Mouse (Mus musculus) heart, postnatal 25 days (tissue): Measurements from ENCODE around the gene Cend1. TPM values are rescaled to one million over a fixed set of nuclear protein-coding genes. Genes with fewer than 3 reads are reported as not detected.
A peak's percentile ranks its signal among the peaks of the same experiment; 100 is the strongest.
"Not testable (repeated sequence)": the region's sequence is repeated elsewhere in the genome, so short reads cannot be mapped to it uniquely, and the experiment has no call there.

Experiments
- DNase-seq: peaks from one replicate; pipeline ENCODE4 v3.0.0; 2022; ENCODE audit warnings: low spot score
- intact Hi-C: fragments of 180-260 bp; cut with DNase I; formaldehyde crosslinking; loops from one replicate; pipeline ENCODE4 v1.15.1; 2025
- total RNA-seq, 2 experiments: library from RNA; stranded (reverse); gene quantifications; 2 replicates each; pipeline ENCODE4 v1.2.3; 2021

Cend1 gene
- total RNA-seq, 2 experiments from 2014 or later: 0.75 to 0.84 TPM

DNA sequence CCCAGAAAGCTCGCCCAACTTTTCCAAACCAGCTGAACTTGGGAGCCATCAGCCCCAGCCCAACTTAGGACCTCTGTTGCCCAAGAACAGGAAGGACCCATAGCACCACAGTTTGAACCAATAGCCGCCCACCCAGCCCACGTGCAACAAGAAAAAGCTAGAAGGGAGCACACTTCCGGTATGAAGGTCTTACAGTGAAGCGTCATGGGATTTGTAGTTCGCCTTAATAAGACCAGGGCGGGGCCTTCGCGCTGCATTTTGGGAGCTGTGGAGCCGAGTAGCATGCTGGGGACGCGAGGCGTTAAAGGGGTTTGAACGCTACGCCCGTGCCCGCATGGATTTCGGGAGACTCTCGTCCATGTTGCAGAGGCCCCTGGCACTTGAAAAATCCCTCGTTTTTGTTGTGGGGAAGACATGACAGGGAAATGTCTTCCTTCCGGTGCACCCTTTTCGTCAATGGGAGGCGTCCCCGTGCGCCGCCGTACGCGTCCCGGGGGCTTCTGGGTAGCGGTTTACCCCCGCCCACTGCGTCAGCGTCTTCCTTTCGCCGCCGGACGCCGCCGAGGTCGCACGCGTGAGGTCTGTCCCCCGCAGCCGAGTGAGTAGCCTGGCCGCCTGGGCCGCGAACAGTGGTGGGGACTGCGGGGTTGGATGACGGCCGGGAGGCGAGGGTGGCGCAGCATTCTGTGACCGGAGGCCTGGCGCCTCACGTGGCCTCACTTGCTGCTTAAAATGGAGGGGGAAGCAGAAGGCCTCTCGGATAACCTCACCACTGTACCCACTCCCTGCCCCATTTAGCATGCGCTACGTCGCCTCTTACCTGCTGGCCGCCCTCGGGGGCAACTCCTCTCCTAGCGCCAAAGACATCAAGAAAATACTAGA, 18.1 kb upstream of the Cend1 start, which contains the start of gene Rplp2:
Rplp2 (plus strand) TSS at position 261 of the 882 bp plus-strand sequence.
- DNase-seq: peak; percentile 91
- intact Hi-C loops: no loop called here

DNA sequence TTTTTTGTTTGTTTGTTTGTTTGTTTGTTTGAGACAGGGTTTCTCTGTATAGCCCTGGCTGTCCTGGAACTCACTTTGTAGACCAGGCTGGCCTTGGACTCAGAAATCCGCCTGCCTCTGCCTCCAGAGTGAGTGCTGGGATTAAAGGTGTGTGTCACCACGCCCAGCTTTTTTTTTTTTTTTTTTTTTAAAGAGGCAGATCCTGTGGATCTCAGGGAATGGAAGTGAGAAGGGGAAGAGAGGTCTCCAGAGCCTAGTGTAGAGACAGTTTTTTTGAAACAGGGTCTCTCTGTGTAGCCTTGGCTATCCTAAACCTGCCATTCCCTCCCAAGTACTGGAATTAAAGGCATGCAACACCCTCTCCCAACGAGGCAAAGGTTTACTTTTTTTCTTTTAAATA, 17.1 kb upstream of the Cend1 start:
- intact Hi-C loops, DNase-seq: not testable (repeated sequence)

- no peak for DNase-seq
- intact Hi-C loops: no loop called here
These were observed 14.5 kb upstream of the Cend1 start, which contains the start of gene Pidd1 for GRCm38 (mm10) chr7:141443828-141444237. Pidd1 (minus strand) TSS chr7:141444025.

GRCm38 (mm10) chr7:141443081-141443821, 14.0 kb upstream of the Cend1 start:
- intact Hi-C loops: no loop called here
- DNase-seq: no peak

- intact Hi-C loops: no loop called here
- DNase-seq: no peak
These were observed 12.9 kb upstream of the Cend1 start for GRCm38 (mm10) chr7:141442199-141442598.

- intact Hi-C loops: no loop called here
- DNase-seq: no peak
These were observed 12.2 kb upstream of the Cend1 start for GRCm38 (mm10) chr7:141441460-141441859.

DNA sequence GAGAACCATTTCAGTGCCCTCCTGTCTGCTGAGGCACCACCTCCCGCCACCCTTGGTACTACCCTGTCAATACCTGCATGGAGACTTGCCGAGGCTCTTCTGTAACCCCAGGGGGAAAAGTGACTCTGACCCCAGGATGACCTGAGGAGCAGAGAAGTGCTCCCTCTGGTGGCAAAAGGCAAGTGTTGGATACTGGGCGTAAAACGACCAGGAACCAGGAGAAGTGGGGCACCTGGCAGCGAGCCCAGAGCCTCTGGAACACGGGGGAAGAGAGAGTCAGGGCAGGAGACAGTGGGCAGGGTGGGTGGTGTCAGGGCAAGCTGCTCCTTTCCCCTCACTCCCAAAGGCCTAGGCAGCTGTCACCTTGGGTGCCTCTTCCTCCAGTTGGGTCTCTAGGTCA, 11.3 kb upstream of the Cend1 start:
- DNase-seq: no peak
- intact Hi-C loops: no loop called here

- DNase-seq: no peak
These were observed 10.5 kb upstream of the Cend1 start for GRCm38 (mm10) chr7:141439811-141440210.

GRCm38 (mm10) chr7:141439140-141439679, 9.9 kb upstream of the Cend1 start:
- no peak for DNase-seq
- intact Hi-C loops: no loop called here

More at GRCm38 (mm10) chr7:141439811-141440210, 10.5 kb upstream of the Cend1 start:
- intact Hi-C loops: no loop called here

DNA sequence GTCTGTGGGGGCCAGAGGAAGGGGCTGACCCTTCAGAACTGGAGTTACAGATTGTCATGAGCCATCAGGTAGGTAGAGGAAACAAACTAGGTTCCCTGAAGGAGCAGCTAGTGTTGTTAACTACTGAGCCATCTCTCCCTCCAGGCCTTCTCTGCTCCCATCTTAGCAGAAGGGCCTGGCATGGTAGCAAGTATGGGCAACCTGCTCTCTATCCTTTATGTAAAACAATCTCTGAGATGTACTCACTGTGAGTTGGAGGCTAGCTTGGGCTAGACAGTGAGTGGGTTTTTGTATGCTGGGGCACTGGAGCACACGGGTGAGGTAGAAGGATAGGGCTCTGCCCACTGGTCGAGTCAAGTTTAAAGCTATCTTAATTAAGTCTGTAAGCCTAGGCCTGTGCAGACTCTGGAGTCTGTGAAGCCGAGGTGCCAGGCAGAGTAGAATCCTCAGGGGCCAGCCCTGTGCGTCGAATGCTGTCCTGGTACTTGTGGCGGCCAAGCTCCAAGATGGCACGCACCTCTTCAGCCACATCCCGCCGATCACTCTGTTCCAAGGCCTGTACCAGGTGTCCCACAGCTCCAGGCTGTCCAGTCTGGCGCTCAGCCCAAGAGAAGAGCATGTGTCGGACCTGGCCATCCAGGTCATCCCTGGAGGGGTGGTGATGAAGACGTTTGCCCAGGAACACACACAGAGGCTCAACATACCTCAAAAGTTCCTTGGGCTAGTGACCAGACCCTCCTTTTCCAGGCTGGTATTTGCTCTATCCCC, 9.1 kb upstream of the Cend1 start:
- intact Hi-C loops: no loop called here
- no peak for DNase-seq

DNA sequence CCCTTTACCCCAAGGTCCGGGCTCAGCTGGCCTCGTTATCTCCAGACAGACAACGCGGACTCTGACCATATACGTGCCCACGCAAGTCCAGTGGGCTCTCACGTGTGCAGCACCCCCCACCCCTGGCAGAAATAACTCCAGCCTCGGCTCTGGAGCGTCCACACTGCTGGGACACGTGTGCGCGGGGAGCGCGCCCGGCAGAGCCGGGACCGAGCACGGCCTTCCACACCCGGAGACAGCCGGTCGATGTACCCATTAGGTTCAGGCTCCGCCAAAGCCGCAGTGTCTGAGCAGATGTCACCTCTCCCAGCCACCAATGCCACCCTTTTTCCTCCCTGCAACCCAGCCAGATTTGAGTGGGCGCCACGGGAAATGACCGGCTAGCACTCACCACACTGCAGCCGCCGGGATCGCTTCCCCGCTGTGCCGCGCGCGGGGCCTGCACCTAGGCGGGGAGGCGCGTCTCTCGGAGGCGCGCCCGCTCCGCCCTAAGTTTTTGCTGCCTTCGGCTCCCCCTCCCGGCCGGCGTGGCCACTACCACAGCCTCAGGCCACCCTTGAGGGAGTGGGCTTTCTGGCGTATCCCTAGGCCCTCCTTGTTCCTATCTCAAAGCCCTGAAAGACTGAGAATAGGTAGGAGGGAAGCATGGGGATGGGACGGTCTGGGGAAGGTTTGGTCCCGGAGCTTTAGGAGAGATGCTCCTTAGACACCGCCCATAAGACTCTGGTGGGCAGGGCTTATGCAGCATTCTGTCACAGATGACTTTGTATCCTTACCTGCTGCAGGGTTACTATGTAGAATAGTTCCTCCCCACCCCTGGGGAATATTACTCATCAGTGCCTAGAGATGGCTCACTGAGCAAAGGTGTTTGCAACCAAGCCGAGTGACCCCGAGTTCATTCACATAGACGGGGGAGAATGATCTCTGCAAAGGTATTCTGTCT, 8.2 kb upstream of the Cend1 start, which contains the start of gene Slc25a22:
Slc25a22 (minus strand) TSS at position 715 of the 943 bp plus-strand sequence.
- intact Hi-C loops: loop anchor here (1.0 kb wide), 1 partner anchor 28 kb away; no protein-coding TSS in a partner anchor
- DNase-seq: peak; percentile 71

GRCm38 (mm10) chr7:141436523-141436892, 7.2 kb upstream of the Cend1 start:
- DNase-seq: no peak
- intact Hi-C loops: no loop called here

GRCm38 (mm10) chr7:141435856-141436522, 6.7 kb upstream of the Cend1 start:
- DNase-seq: no peak
- intact Hi-C loops: no loop called here

- DNase-seq: no peak
- intact Hi-C loops: no loop called here
These were observed 6.0 kb upstream of the Cend1 start for GRCm38 (mm10) chr7:141435129-141435855.

DNA sequence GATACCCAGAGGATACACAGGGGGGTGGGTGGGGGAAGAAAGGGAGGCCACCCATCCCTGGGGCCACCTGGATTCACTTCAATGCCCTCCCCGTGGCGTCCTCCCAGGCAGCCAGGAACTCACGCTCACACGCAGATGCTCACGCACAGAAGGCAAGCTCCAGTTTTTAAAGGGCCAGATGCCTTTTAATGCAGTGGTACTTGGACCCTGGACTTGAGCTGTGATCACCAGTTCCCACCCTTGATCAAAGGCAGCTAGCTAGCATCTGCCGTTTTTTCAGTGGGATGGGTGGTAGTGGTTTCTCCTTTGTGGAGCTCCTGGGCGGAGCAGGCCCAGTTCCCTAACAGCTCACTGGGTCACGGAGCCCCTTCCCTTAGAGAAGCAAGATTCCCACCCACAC, 5.2 kb upstream of the Cend1 start:
- no peak for DNase-seq
- intact Hi-C loops: no loop called here

GRCm38 (mm10) chr7:141433517-141434400, 4.5 kb upstream of the Cend1 start:
- DNase-seq: no peak

More at GRCm38 (mm10) chr7:141433517-141434400, 4.5 kb upstream of the Cend1 start:
- intact Hi-C loops: no loop called here
